Mouse (Mus musculus): Measurements from ENCODE around the gene Keap1.
"Not testable (repeated sequence)": the region's sequence is repeated elsewhere in the genome, so short reads cannot be mapped to it uniquely, and the experiment has no call there.

Gene Keap1

DNA sequence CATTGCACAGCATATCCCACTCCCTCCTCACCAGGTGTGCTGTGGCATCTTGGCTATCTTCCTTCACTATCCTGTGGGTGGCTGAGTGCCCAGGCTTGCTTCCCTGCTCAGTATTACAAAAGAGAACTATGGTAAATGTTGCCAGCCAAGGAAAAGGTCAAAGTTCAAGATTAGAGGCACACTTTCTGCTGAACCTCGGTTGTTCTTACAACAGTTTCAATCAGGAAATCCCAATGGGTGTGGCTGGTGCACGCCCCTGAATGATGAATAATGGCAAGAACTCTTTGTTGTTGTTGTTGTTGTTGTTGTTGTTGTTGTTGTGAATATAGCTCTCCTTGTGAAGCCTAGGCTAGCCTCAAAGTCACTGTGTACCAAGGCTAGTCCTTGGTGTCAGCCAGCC lies 22.7 kb upstream of the Keap1 start:
- DNase-seq (ENCODE audit: low read depth) = peak; percentile 66

GRCm38 (mm10) chr9:21260491-21261040 lies 21.4 kb upstream of the Keap1 start:
- peak; percentile 61 for DNase-seq (ENCODE audit: low read depth)

- DNase-seq (ENCODE audit: low read depth) = not testable (repeated sequence)
Measured at GRCm38 (mm10) chr9:21256349-21256748, 17.2 kb upstream of the Keap1 start.

DNA sequence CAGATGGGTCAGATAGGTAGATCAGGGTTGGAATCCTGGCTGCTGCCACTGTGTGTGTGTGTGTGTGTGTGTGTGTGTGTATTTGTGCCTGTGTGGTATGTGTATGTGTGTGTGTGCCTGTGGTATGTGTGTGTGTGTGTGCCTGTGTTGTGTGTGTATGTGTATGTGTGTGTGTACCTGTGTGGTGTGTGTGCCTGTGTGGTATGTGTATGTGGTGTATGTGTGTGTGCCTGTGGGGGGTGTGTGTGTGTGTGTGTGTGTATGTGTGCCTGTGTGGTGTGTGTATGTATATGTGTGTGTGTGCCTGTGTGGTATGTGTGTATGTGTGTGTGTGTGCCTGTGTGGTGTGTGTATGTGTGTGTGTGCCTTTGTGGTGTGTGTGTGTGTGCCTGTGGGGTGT lies 15.5 kb upstream of the Keap1 start:
- no peak for DNase-seq (ENCODE audit: low read depth)

GRCm38 (mm10) chr9:21251116-21251735 lies 12.1 kb upstream of the Keap1 start:
- no peak for DNase-seq (ENCODE audit: low read depth)

- DNase-seq (ENCODE audit: low read depth) = no peak
Measured at GRCm38 (mm10) chr9:21250509-21250908, 11.3 kb upstream of the Keap1 start.

DNA sequence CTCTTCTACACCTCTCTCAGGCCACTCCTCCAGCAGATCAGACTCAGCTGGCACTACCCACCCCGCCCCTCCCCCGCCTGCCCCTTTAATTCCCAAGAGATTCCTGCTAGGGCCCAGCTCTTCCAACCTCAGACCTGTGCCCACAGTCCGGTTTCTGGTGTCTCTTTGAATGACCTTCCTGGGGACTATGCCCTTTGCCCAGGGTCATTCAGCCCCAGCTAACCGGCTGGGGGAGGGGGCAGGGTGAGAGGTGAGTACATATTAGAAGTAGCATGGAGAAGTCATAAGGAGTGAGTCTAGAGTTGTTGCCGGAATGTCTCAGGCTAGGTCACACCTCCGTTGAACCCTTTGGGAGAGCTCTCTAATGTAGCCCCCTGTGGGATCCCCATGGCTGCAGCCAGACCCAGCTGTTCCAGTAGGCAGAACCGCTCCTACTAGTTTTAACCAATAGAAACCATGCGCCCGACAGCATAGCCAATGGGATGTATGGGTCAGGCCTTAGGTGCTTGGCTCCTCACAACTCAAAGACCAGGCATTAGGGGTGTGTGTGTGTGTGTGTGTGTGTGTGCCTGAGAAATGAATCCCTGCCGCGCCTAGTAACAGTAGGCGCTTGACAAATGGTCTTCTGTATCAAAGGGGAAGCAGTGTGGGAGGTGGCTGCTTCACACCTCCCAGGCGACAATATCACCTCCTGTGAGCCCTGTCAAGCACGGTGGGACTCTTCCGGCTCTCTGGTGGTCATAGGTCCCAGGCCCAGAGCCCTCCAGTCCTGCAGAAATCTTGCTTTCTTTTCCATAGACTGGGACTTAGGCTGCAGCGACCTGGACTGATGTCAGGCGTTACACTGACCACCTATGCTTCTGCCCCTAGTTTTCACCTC lies 10.7 kb upstream of the Keap1 start:
- DNase-seq (ENCODE audit: low read depth) = no peak

DNA sequence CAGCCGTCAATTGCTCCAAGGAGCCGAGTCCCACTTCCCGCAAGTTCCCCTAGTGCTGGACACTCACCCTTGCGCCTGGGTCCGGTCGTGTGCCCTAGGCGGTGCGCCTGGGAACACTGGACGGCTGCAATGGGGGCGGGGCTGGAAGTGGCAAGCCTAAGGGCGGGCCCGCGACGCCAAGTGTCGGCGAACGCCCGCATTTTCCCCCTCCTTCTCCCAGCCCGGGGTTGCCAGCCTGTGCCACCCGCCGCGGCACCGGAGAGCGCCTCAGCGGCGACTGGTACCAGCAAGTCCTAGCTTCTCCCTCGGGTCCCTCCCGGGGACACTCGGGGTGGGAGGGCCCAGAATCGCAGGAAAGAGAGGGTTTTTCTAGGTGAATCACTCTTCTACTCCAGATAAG lies 9.2 kb upstream of the Keap1 start, which contains the start of gene S1pr5:
Gene S1pr5 (minus strand): TSS at position 118 of the 400 bp plus-strand sequence.
- peak; percentile 30 for DNase-seq (ENCODE audit: low read depth)

GRCm38 (mm10) chr9:21246342-21246741 lies 7.2 kb upstream of the Keap1 start:
- no peak for DNase-seq (ENCODE audit: low read depth)

GRCm38 (mm10) chr9:21245113-21245487 lies 5.9 kb upstream of the Keap1 start:
- peak; percentile 19 for DNase-seq (ENCODE audit: low read depth)

- DNase-seq (ENCODE audit: low read depth) = peak; percentile 53
Measured at GRCm38 (mm10) chr9:21244428-21245112, 5.4 kb upstream of the Keap1 start.

- DNase-seq (ENCODE audit: low read depth) = peak; percentile 32
Measured at GRCm38 (mm10) chr9:21243826-21244427, 4.8 kb upstream of the Keap1 start.

DNA sequence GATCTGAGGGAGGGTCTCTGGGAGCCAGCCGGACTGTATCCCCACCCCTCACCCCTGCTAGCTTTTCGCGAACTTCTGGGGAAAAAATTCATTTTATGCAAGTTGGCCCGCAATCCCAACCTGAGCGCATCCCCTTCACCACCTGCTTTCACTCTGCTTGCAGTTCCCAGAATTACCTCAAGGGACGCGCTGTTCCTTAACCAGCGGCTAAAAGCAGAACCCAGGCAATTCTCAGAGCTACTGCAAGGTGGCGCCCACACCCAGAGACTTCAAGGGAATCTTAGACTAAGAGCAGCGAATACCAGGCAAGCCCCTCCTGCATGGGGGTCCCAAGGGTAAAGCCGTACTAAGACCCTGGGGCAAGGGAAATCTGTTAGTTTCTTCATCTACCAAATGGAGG lies 2.2 kb upstream of the Keap1 start:
- peak; percentile 97 for DNase-seq (ENCODE audit: low read depth)

GRCm38 (mm10) chr9:21239465-21239848 lies 296 bp upstream of the Keap1 start:
- DNase-seq (ENCODE audit: low read depth) = no peak

DNA sequence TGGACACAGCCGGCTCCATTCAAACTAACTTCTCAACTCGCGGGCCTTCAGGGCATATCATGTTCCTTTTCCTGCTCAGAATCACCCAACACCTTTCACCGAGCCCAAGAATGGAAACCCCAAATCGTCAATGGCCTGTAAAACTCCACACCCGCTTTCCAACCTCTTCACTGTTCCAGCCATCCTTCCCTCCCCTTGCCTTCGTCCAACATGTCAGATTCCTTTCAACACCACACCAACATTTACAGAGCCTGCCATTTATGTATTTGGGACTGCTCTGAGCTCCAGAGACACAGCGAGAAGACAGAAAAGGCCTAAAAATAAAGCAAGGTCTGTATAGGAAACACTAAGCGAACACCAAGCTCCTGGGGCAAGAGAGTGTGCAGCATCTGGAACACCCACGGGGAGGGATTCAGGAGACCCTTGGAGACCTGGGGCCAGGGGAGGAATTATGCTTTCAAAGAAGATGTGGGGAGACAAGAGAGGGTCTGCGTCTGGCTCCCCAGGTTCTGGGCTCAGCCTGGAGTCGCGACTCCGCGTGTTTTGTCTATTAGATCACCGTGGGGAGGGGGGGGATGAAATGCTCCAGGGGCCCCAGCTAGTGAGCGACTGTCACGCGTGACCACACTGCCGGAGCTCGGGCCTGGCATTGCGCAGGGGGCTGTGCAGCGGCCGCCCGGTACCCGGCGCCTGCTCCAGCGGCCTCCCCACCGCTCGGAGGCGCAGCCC lies 993 bp downstream of the Keap1 start:
- peak; percentile 50 for DNase-seq (ENCODE audit: low read depth)

- DNase-seq (ENCODE audit: low read depth) = peak; percentile 76
Measured at GRCm38 (mm10) chr9:21237368-21238003, 1.7 kb downstream of the Keap1 start.

DNA sequence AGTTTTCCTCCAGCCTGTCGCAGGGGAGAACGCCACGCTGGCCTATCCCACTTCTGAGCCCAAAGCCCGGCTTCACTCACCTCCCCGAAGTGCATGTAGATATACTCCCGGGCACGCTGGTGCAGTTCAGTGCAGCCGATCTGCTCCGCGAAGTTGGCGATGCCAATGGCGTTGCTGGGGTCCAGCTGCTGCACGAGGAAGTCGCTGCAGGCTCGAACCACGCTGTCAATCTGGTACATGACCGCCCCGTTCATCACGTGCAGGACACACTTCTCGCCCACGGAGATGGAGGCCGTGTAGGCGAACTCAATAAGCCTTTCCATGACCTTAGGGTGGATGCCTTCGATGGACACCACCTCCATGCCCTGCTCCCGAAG lies 2.2 kb downstream of the Keap1 start:
- no peak for DNase-seq (ENCODE audit: low read depth)

DNA sequence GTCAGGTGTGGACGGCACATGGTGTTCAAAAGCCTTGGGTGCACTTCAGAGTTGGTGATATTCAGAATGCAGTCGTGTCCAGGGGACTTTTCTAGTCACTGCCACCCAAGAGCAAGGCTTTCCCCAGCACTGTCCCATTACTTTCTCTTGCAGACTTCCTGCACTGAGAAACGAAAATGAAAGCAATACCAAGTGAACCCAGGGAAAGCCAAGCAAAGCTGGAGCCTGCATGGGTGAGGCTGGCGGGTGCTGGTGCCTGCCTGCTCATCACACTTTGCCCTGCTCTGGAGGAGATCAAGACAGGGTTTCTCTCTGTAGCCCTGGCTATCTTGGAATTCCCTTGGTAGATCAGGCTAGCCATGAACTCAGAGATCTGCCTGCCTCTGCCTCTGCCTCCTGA lies 3.8 kb downstream of the Keap1 start:
- DNase-seq (ENCODE audit: low read depth) = peak; percentile 79

DNA sequence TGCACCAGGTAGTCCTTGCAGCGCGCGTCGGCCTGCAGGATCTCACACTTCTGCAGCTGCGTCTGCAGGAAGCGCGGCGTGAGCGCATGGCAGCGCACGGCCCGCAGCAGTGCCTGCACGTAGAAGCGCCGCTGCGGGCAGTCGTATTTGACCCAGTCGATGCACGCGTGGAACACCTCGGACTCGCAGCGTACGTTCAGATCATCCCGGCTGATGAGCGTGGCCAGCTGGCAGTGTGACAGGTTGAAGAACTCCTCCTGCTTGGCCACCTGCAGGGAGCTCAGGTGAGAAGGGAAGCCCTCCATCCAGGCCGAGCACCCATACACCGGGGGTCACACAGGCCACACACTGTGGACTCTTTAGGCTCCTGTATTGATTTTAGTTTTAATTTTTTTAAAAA lies 5.4 kb downstream of the Keap1 start:
- DNase-seq (ENCODE audit: low read depth) = no peak

DNA sequence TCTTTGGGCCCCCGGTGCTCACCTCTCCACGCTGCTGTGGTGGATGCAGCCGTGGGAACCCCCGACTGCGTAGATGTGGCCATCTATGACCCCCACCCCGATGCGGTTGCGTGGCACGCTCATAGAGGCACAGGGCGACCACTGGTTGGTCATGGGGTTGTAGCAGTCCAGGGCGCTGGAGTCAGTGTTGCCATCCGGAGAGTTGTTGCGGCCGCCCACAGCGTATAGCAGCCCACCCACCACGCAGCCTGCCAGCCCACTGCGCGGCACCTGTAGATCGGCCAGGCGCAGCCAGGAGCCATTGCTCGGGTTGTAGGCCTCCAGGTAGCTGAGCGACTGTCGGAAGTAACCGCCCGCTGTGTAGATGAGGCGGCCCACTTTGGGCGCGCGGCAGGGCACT lies 5.8 kb downstream of the Keap1 start:
- no peak for DNase-seq (ENCODE audit: low read depth)

DNA sequence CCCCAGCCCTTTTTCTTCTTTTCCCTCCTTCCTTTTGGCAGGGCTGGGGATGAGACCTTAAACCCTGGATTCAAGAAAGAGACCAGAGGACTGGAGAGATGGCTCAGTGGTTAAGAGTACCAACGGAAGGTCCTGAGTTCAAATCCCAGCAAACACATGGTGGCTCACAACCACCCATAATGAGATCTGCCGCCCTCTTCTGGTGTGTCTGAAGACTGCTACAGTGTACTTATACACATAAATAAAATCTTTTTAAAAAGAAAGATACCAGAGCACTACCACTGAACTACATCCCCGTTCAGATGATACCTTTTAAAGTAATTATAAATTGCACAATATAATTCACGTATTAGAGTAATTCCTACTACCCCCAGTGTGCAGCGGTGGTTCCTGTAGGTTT lies 6.3 kb downstream of the Keap1 start:
- DNase-seq (ENCODE audit: low read depth) = no peak

All from induced T-regulatory cell, adult 2 months (primary cell).